Mouse (Mus musculus): ENCODE measurements around the gene Nudt3. TPM values are rescaled to one million over a fixed set of nuclear protein-coding genes. Genes with fewer than 3 reads are reported as not detected.

The Nudt3 gene
- polyA plus RNA-seq, 1 experiment = 86.3 TPM

GRCm38 (mm10) chr17:27603036-27603435, 20.3 kb downstream of the Nudt3 start:
- no peak overlapping the region for H3K27ac ChIP-seq (ENCODE audit: control insufficient read depth, insufficient read depth, low read length)
- H3K4me3 ChIP-seq (ENCODE audit: control insufficient read depth, insufficient read depth, low read length) = no peak overlapping the region
- no peak for DNase-seq
- TF ChIP-seq CTCF (IDR thresholded peaks at IDR 0.05; ENCODE audit: borderline replicate concordance, control insufficient read depth, extremely low read depth, insufficient read depth, low read length, poor library complexity) = no peak
- no peak for TF ChIP-seq POLR2A (IDR thresholded peaks at IDR 0.05; ENCODE audit: control insufficient read depth, extremely low read depth, insufficient read depth, low read length, poor library complexity)
- no peaks in the 10 kb centered on the region for H3K27me3 ChIP-seq (ENCODE audit: control insufficient read depth, insufficient read depth, low read length)
- WGBS = 97% methylated on average over 2 of the region's 2 CpGs
- no peaks in the 10 kb centered on the region for H3K36me3 ChIP-seq (ENCODE audit: control insufficient read depth, insufficient read depth, low read length)
- H3K4me1 ChIP-seq (replicated peaks; ENCODE audit: control insufficient read depth, insufficient read depth, low read length) = peaks cover 6% of the 10 kb centered on the region; the same call in 1 of the 2 replicates

GRCm38 (mm10) chr17:27600869-27601268, 22.4 kb downstream of the Nudt3 start:
- DNase-seq = no peak
- no peak for TF ChIP-seq POLR2A (IDR thresholded peaks at IDR 0.05; ENCODE audit: control insufficient read depth, extremely low read depth, insufficient read depth, low read length, poor library complexity)
- no peak for TF ChIP-seq CTCF (IDR thresholded peaks at IDR 0.05; ENCODE audit: borderline replicate concordance, control insufficient read depth, extremely low read depth, insufficient read depth, low read length, poor library complexity)
- Histone ChIP-seq H3K27me3 (ENCODE audit: control insufficient read depth, insufficient read depth, low read length) (no peaks in the 10 kb centered on the region), H3K36me3 (ENCODE audit: control insufficient read depth, insufficient read depth, low read length) (peaks cover 3% of the 10 kb centered on the region), H3K4me3 (ENCODE audit: control insufficient read depth, insufficient read depth, low read length) (no peak overlapping the region), H3K27ac (ENCODE audit: control insufficient read depth, insufficient read depth, low read length) (no peak overlapping the region), H3K4me1 (replicated peaks; ENCODE audit: control insufficient read depth, insufficient read depth, low read length) (peaks cover 6% of the 10 kb centered on the region; the same call in 1 of the 2 replicates)
- WGBS = 83% methylated on average over 5 of the region's 5 CpGs

GRCm38 (mm10) chr17:27600286-27600685, 23.0 kb downstream of the Nudt3 start:
- Histone ChIP-seq H3K27me3 (ENCODE audit: control insufficient read depth, insufficient read depth, low read length) (no peaks in the 10 kb centered on the region), H3K4me3 (ENCODE audit: control insufficient read depth, insufficient read depth, low read length) (no peak overlapping the region), H3K27ac (ENCODE audit: control insufficient read depth, insufficient read depth, low read length) (no peak overlapping the region), H3K4me1 (replicated peaks; ENCODE audit: control insufficient read depth, insufficient read depth, low read length) (peaks cover 6% of the 10 kb centered on the region; the same call in 1 of the 2 replicates), H3K36me3 (ENCODE audit: control insufficient read depth, insufficient read depth, low read length) (peaks cover 3% of the 10 kb centered on the region)
- no peak for DNase-seq
- no peak for TF ChIP-seq CTCF (IDR thresholded peaks at IDR 0.05; ENCODE audit: borderline replicate concordance, control insufficient read depth, extremely low read depth, insufficient read depth, low read length, poor library complexity)
- no peak for TF ChIP-seq POLR2A (IDR thresholded peaks at IDR 0.05; ENCODE audit: control insufficient read depth, extremely low read depth, insufficient read depth, low read length, poor library complexity)
- WGBS = 91% methylated on average over 3 of the region's 3 CpGs

- no peak for TF ChIP-seq POLR2A (IDR thresholded peaks at IDR 0.05; ENCODE audit: control insufficient read depth, extremely low read depth, insufficient read depth, low read length, poor library complexity)
- no peak for TF ChIP-seq CTCF (IDR thresholded peaks at IDR 0.05; ENCODE audit: borderline replicate concordance, control insufficient read depth, extremely low read depth, insufficient read depth, low read length, poor library complexity)
- H3K27ac ChIP-seq (ENCODE audit: control insufficient read depth, insufficient read depth, low read length) = no peak overlapping the region
- H3K4me3 ChIP-seq (ENCODE audit: control insufficient read depth, insufficient read depth, low read length) = no peak overlapping the region
- no peak for DNase-seq
- 95% methylated on average over 21 of the region's 21 CpGs for WGBS
- no peaks in the 10 kb centered on the region for H3K27me3 ChIP-seq (ENCODE audit: control insufficient read depth, insufficient read depth, low read length)
- peaks cover 6% of the 10 kb centered on the region for H3K36me3 ChIP-seq (ENCODE audit: control insufficient read depth, insufficient read depth, low read length)
- H3K4me1 ChIP-seq (replicated peaks; ENCODE audit: control insufficient read depth, insufficient read depth, low read length) = peaks cover 12% of the 10 kb centered on the region
Observed at GRCm38 (mm10) chr17:27596376-27597190, 26.7 kb downstream of the Nudt3 start.

- no peak for DNase-seq
- peaks cover 13% of the 10 kb centered on the region for H3K4me1 ChIP-seq (replicated peaks; ENCODE audit: control insufficient read depth, insufficient read depth, low read length)
- 91% methylated on average over 15 of the region's 15 CpGs for WGBS
Observed at GRCm38 (mm10) chr17:27595659-27596375, 27.5 kb downstream of the Nudt3 start.

GRCm38 (mm10) chr17:27592565-27592910, 30.8 kb downstream of the Nudt3 start:
- Histone ChIP-seq H3K27me3 (ENCODE audit: control insufficient read depth, insufficient read depth, low read length) (no peaks in the 10 kb centered on the region), H3K27ac (ENCODE audit: control insufficient read depth, insufficient read depth, low read length) (no peak overlapping the region), H3K4me1 (replicated peaks; ENCODE audit: control insufficient read depth, insufficient read depth, low read length) (peaks cover 32% of the 10 kb centered on the region), H3K4me3 (ENCODE audit: control insufficient read depth, insufficient read depth, low read length) (no peak overlapping the region), H3K36me3 (ENCODE audit: control insufficient read depth, insufficient read depth, low read length) (peaks cover 6% of the 10 kb centered on the region)
- no peak for DNase-seq
- TF ChIP-seq CTCF (IDR thresholded peaks at IDR 0.05; ENCODE audit: borderline replicate concordance, control insufficient read depth, extremely low read depth, insufficient read depth, low read length, poor library complexity) (no peak), POLR2A (IDR thresholded peaks at IDR 0.05; ENCODE audit: control insufficient read depth, extremely low read depth, insufficient read depth, low read length, poor library complexity) (no peak)
- 69% methylated on average over 7 of the region's 7 CpGs for WGBS

More at GRCm38 (mm10) chr17:27595659-27596375, 27.5 kb downstream of the Nudt3 start:
- no peaks in the 10 kb centered on the region for H3K27me3 ChIP-seq (ENCODE audit: control insufficient read depth, insufficient read depth, low read length)
- TF ChIP-seq CTCF (IDR thresholded peaks at IDR 0.05; ENCODE audit: borderline replicate concordance, control insufficient read depth, extremely low read depth, insufficient read depth, low read length, poor library complexity) = no peak
- TF ChIP-seq POLR2A (IDR thresholded peaks at IDR 0.05; ENCODE audit: control insufficient read depth, extremely low read depth, insufficient read depth, low read length, poor library complexity) = no peak
- H3K4me3 ChIP-seq (ENCODE audit: control insufficient read depth, insufficient read depth, low read length) = no peak overlapping the region
- no peak overlapping the region for H3K27ac ChIP-seq (ENCODE audit: control insufficient read depth, insufficient read depth, low read length)
- H3K36me3 ChIP-seq (ENCODE audit: control insufficient read depth, insufficient read depth, low read length) = peaks cover 6% of the 10 kb centered on the region
